Mouse (Mus musculus): ENCODE measurements at regions not wholly inside any gene's neighbourhood (a gene's known extent, or its start where the extent isn't known, plus 50 kb on each side); places are given as distances from the start of the nearest gene placed in this dataset.

GRCm38 (mm10) chr14:104297316-104298311 is 170.2 kb downstream of the Pou4f1 start:
- Histone ChIP-seq H3K4me1 (no peaks in the 10 kb centered on the region), H3K27ac (no peak overlapping the region), H3K36me3 (no peaks in the 10 kb centered on the region), H3K4me2 (no peak overlapping the region), H3K27me3 (no peaks in the 10 kb centered on the region), H3K9me3 (no peaks in the 10 kb centered on the region), H3K4me3 (no peak overlapping the region), H3K9ac (no peak overlapping the region)
- WGBS, result 48% methylated on average over 15 of the region's 15 CpGs
- no peak for ATAC-seq (ENCODE audit: borderline replicate concordance, extremely low read depth, low FRiP score, low TSS enrichment)

- H3K4me3 ChIP-seq, result no peak overlapping the region
- no peaks in the 10 kb centered on the region for H3K27me3 ChIP-seq
- H3K4me2 ChIP-seq, result no peak overlapping the region
- WGBS, result 61% methylated on average over 4 of the region's 4 CpGs
- no peaks in the 10 kb centered on the region for H3K4me1 ChIP-seq
- H3K9me3 ChIP-seq, result no peaks in the 10 kb centered on the region
- ATAC-seq (ENCODE audit: borderline replicate concordance, extremely low read depth, low FRiP score, low TSS enrichment), result no peak
- no peak overlapping the region for H3K9ac ChIP-seq
- H3K36me3 ChIP-seq, result no peaks in the 10 kb centered on the region
- no peak overlapping the region for H3K27ac ChIP-seq
These were observed 174.0 kb downstream of the Pou4f1 start for GRCm38 (mm10) chr14:104293814-104294213.

- no peak for ATAC-seq (ENCODE audit: borderline replicate concordance, extremely low read depth, low FRiP score, low TSS enrichment)
- 88% methylated on average over 2 of the region's 2 CpGs for WGBS
- no peak overlapping the region for H3K4me3 ChIP-seq
- no peaks in the 10 kb centered on the region for H3K36me3 ChIP-seq
- H3K27ac ChIP-seq, result no peak overlapping the region
- no peak overlapping the region for H3K9ac ChIP-seq
- H3K9me3 ChIP-seq, result no peaks in the 10 kb centered on the region
- no peaks in the 10 kb centered on the region for H3K4me1 ChIP-seq
- no peak overlapping the region for H3K4me2 ChIP-seq
- no peaks in the 10 kb centered on the region for H3K27me3 ChIP-seq
These were observed 174.7 kb downstream of the Pou4f1 start for GRCm38 (mm10) chr14:104293147-104293546.

GRCm38 (mm10) chr14:104280353-104280752 is 187.4 kb downstream of the Pou4f1 start:
- Histone ChIP-seq H3K9me3 (no peaks in the 10 kb centered on the region), H3K36me3 (no peaks in the 10 kb centered on the region), H3K9ac (no peak overlapping the region), H3K27me3 (no peaks in the 10 kb centered on the region), H3K4me3 (no peak overlapping the region), H3K4me2 (no peak overlapping the region), H3K27ac (no peak overlapping the region), H3K4me1 (no peaks in the 10 kb centered on the region)
- ATAC-seq (ENCODE audit: borderline replicate concordance, extremely low read depth, low FRiP score, low TSS enrichment), result no peak; the same call in 1 of the 2 replicates
- WGBS, result 69% methylated on average over 6 of the region's 6 CpGs

- 68% methylated on average over 5 of the region's 5 CpGs for WGBS
- ATAC-seq (ENCODE audit: borderline replicate concordance, extremely low read depth, low FRiP score, low TSS enrichment), result no peak
- H3K27me3 ChIP-seq, result no peaks in the 10 kb centered on the region
These were observed 187.9 kb downstream of the Pou4f1 start for GRCm38 (mm10) chr14:104279890-104280289.

GRCm38 (mm10) chr14:104274752-104275151 is 193.0 kb downstream of the Pou4f1 start:
- no peak overlapping the region for H3K4me3 ChIP-seq
- H3K9ac ChIP-seq, result no peak overlapping the region
- no peak overlapping the region for H3K4me2 ChIP-seq
- H3K36me3 ChIP-seq, result no peaks in the 10 kb centered on the region
- WGBS, result 37% methylated on average over 4 of the region's 4 CpGs
- ATAC-seq (ENCODE audit: borderline replicate concordance, extremely low read depth, low FRiP score, low TSS enrichment), result peak; percentile 76; the same call in 1 of the 2 replicates
- H3K27me3 ChIP-seq, result no peaks in the 10 kb centered on the region
- no peak overlapping the region for H3K27ac ChIP-seq
- H3K9me3 ChIP-seq, result no peaks in the 10 kb centered on the region
- H3K4me1 ChIP-seq, result no peaks in the 10 kb centered on the region

More at GRCm38 (mm10) chr14:104279890-104280289, 187.9 kb downstream of the Pou4f1 start:
- Histone ChIP-seq H3K9me3 (no peaks in the 10 kb centered on the region), H3K27ac (peak overlapping the region; percentile 24; the same call in 1 of the 2 replicates), H3K9ac (no peak overlapping the region), H3K36me3 (no peaks in the 10 kb centered on the region), H3K4me2 (no peak overlapping the region), H3K4me1 (no peaks in the 10 kb centered on the region), H3K4me3 (no peak overlapping the region)

- Histone ChIP-seq H3K36me3 (no peaks in the 10 kb centered on the region), H3K4me1 (no peaks in the 10 kb centered on the region), H3K4me2 (no peak overlapping the region), H3K9ac (no peak overlapping the region), H3K4me3 (no peak overlapping the region), H3K27me3 (no peaks in the 10 kb centered on the region), H3K27ac (no peak overlapping the region), H3K9me3 (no peaks in the 10 kb centered on the region)
- 67% methylated on average over 6 of the region's 6 CpGs for WGBS
- ATAC-seq (ENCODE audit: borderline replicate concordance, extremely low read depth, low FRiP score, low TSS enrichment), result no peak
These were observed 202.7 kb downstream of the Pou4f1 start for GRCm38 (mm10) chr14:104264919-104265764.

GRCm38 (mm10) chr14:104216965-104217364 is 250.8 kb downstream of the Pou4f1 start:
- Histone ChIP-seq H3K27me3 (no peaks in the 10 kb centered on the region), H3K4me2 (no peak overlapping the region), H3K4me1 (no peaks in the 10 kb centered on the region), H3K36me3 (no peaks in the 10 kb centered on the region), H3K9ac (no peak overlapping the region), H3K27ac (no peak overlapping the region), H3K4me3 (no peak overlapping the region), H3K9me3 (no peaks in the 10 kb centered on the region)
- ATAC-seq (ENCODE audit: borderline replicate concordance, extremely low read depth, low FRiP score, low TSS enrichment), result no peak
- 77% methylated on average over 5 of the region's 5 CpGs for WGBS

GRCm38 (mm10) chr14:104210719-104211118 is 257.1 kb downstream of the Pou4f1 start:
- Histone ChIP-seq H3K27me3 (no peaks in the 10 kb centered on the region), H3K9me3 (no peaks in the 10 kb centered on the region), H3K9ac (no peak overlapping the region), H3K27ac (peak overlapping the region; percentile 29; the same call in 1 of the 2 replicates), H3K4me3 (no peak overlapping the region), H3K4me1 (no peaks in the 10 kb centered on the region), H3K36me3 (no peaks in the 10 kb centered on the region), H3K4me2 (no peak overlapping the region)
- 33% methylated on average over 3 of the region's 3 CpGs for WGBS
- peak; percentile 64 for ATAC-seq (ENCODE audit: borderline replicate concordance, extremely low read depth, low FRiP score, low TSS enrichment)

- 49% methylated on average over 4 of the region's 4 CpGs for WGBS
- H3K9ac ChIP-seq, result no peak overlapping the region
- H3K27me3 ChIP-seq, result no peaks in the 10 kb centered on the region
- H3K36me3 ChIP-seq, result no peaks in the 10 kb centered on the region
- ATAC-seq (ENCODE audit: borderline replicate concordance, extremely low read depth, low FRiP score, low TSS enrichment), result peak; percentile 55; the same call in 1 of the 2 replicates
- H3K4me2 ChIP-seq, result no peak overlapping the region
- no peak overlapping the region for H3K27ac ChIP-seq
- H3K4me3 ChIP-seq, result no peak overlapping the region
- H3K9me3 ChIP-seq, result no peaks in the 10 kb centered on the region
- no peaks in the 10 kb centered on the region for H3K4me1 ChIP-seq
These were observed 258.9 kb downstream of the Pou4f1 start for GRCm38 (mm10) chr14:104208855-104209254.

- H3K4me2 ChIP-seq, result no peak overlapping the region
- H3K9me3 ChIP-seq, result no peaks in the 10 kb centered on the region
- no peak overlapping the region for H3K27ac ChIP-seq
- ATAC-seq (ENCODE audit: borderline replicate concordance, extremely low read depth, low FRiP score, low TSS enrichment), result no peak
- no peaks in the 10 kb centered on the region for H3K36me3 ChIP-seq
- H3K9ac ChIP-seq, result no peak overlapping the region
- no peaks in the 10 kb centered on the region for H3K4me1 ChIP-seq
- WGBS, result 53% methylated on average over 7 of the region's 7 CpGs
- no peaks in the 10 kb centered on the region for H3K27me3 ChIP-seq
- no peak overlapping the region for H3K4me3 ChIP-seq
These were observed 259.6 kb downstream of the Pou4f1 start for GRCm38 (mm10) chr14:104208040-104208816.

Measured in lung, embryonic 15.5 days (tissue).